Mouse (Mus musculus): ENCODE measurements at regions not wholly inside any gene's neighbourhood (a gene's known extent, or its start where the extent isn't known, plus 50 kb on each side); places are given as distances from the start of the nearest gene placed in this dataset.

GRCm38 (mm10) chr2:53488301-53488700 is 296.8 kb downstream of the Arl6ip6 start:
- no peaks in the 10 kb centered on the region for H3K79me3 ChIP-seq (ENCODE audit: low read depth)
- no peaks in the 10 kb centered on the region for H3K36me3 ChIP-seq (ENCODE audit: control insufficient read depth, insufficient read depth)
- no peak overlapping the region for H3ac ChIP-seq (ENCODE audit: control insufficient read depth, insufficient read length, low read depth)
- H3K79me2 ChIP-seq (ENCODE audit: control insufficient read depth, insufficient read depth): no peaks in the 10 kb centered on the region
- no peak overlapping the region for H3K4me3 ChIP-seq (ENCODE audit: insufficient read depth, poor library complexity, severe bottlenecking)
- no peak for TF ChIP-seq MAX (IDR thresholded peaks at IDR 0.05)
- no peaks in the 10 kb centered on the region for H3K27me3 ChIP-seq (ENCODE audit: control insufficient read depth, insufficient read depth, insufficient read length)

GRCm38 (mm10) chr2:53490805-53491585 is 299.5 kb downstream of the Arl6ip6 start:
- Histone ChIP-seq H3ac (ENCODE audit: control insufficient read depth, insufficient read length, low read depth) (no peak overlapping the region), H3K79me3 (ENCODE audit: low read depth) (no peaks in the 10 kb centered on the region), H3K79me2 (ENCODE audit: control insufficient read depth, insufficient read depth) (no peaks in the 10 kb centered on the region), H3K4me3 (ENCODE audit: insufficient read depth, poor library complexity, severe bottlenecking) (no peak overlapping the region), H3K36me3 (ENCODE audit: control insufficient read depth, insufficient read depth) (no peaks in the 10 kb centered on the region), H3K27me3 (ENCODE audit: control insufficient read depth, insufficient read depth, insufficient read length) (no peaks in the 10 kb centered on the region)
- TF ChIP-seq MYOG (IDR thresholded peaks at IDR 0.05; ENCODE audit: control insufficient read depth, extremely low read depth, insufficient read length) (no peak), MYOD1 (IDR thresholded peaks at IDR 0.05; ENCODE audit: control insufficient read depth, insufficient read length, low read depth) (no peak), MAX (IDR thresholded peaks at IDR 0.05) (no peak), CTCF (IDR thresholded peaks at IDR 0.05; ENCODE audit: control insufficient read depth, insufficient read depth, insufficient read length) (no peak), FOSL1 (IDR thresholded peaks at IDR 0.05; ENCODE audit: insufficient read depth, low read length, poor library complexity, severe bottlenecking) (no peak), USF1 (IDR thresholded peaks at IDR 0.05; ENCODE audit: low read depth) (no peak), CEBPB (IDR thresholded peaks at IDR 0.05; ENCODE audit: low read depth) (no peak)

GRCm38 (mm10) chr2:53492788-53493187 is 301.3 kb downstream of the Arl6ip6 start:
- H3K4me3 ChIP-seq (ENCODE audit: insufficient read depth, poor library complexity, severe bottlenecking): no peak overlapping the region
- no peaks in the 10 kb centered on the region for H3K79me3 ChIP-seq (ENCODE audit: low read depth)
- no peaks in the 10 kb centered on the region for H3K27me3 ChIP-seq (ENCODE audit: control insufficient read depth, insufficient read depth, insufficient read length)
- TF ChIP-seq CEBPB (IDR thresholded peaks at IDR 0.05; ENCODE audit: low read depth) (no peak), MAX (IDR thresholded peaks at IDR 0.05) (no peak), FOSL1 (IDR thresholded peaks at IDR 0.05; ENCODE audit: insufficient read depth, low read length, poor library complexity, severe bottlenecking) (no peak), CTCF (IDR thresholded peaks at IDR 0.05; ENCODE audit: control insufficient read depth, insufficient read depth, insufficient read length) (no peak), USF1 (IDR thresholded peaks at IDR 0.05; ENCODE audit: low read depth) (no peak), MYOG (IDR thresholded peaks at IDR 0.05; ENCODE audit: control insufficient read depth, extremely low read depth, insufficient read length) (no peak)
- no peaks in the 10 kb centered on the region for H3K36me3 ChIP-seq (ENCODE audit: control insufficient read depth, insufficient read depth)
- H3ac ChIP-seq (ENCODE audit: control insufficient read depth, insufficient read length, low read depth): no peak overlapping the region
- H3K79me2 ChIP-seq (ENCODE audit: control insufficient read depth, insufficient read depth): no peaks in the 10 kb centered on the region

GRCm38 (mm10) chr2:53501657-53502274 is 310.2 kb downstream of the Arl6ip6 start:
- Histone ChIP-seq H3K4me3 (ENCODE audit: insufficient read depth, poor library complexity, severe bottlenecking) (no peak overlapping the region), H3ac (ENCODE audit: control insufficient read depth, insufficient read length, low read depth) (no peak overlapping the region), H3K36me3 (ENCODE audit: control insufficient read depth, insufficient read depth) (no peaks in the 10 kb centered on the region), H3K27me3 (ENCODE audit: control insufficient read depth, insufficient read depth, insufficient read length) (no peaks in the 10 kb centered on the region), H3K79me2 (ENCODE audit: control insufficient read depth, insufficient read depth) (no peaks in the 10 kb centered on the region), H3K79me3 (ENCODE audit: low read depth) (no peaks in the 10 kb centered on the region)
- TF ChIP-seq FOSL1 (IDR thresholded peaks at IDR 0.05; ENCODE audit: insufficient read depth, low read length, poor library complexity, severe bottlenecking) (no peak), USF1 (IDR thresholded peaks at IDR 0.05; ENCODE audit: low read depth) (no peak), MYOD1 (IDR thresholded peaks at IDR 0.05; ENCODE audit: control insufficient read depth, insufficient read length, low read depth) (no peak), CEBPB (IDR thresholded peaks at IDR 0.05; ENCODE audit: low read depth) (no peak), MYOG (IDR thresholded peaks at IDR 0.05; ENCODE audit: control insufficient read depth, extremely low read depth, insufficient read length) (no peak), CTCF (IDR thresholded peaks at IDR 0.05; ENCODE audit: control insufficient read depth, insufficient read depth, insufficient read length) (no peak), MAX (IDR thresholded peaks at IDR 0.05) (no peak)

GRCm38 (mm10) chr2:53502275-53502667 is 310.7 kb downstream of the Arl6ip6 start:
- H3K4me3 ChIP-seq (ENCODE audit: insufficient read depth, poor library complexity, severe bottlenecking): no peak overlapping the region
- no peaks in the 10 kb centered on the region for H3K27me3 ChIP-seq (ENCODE audit: control insufficient read depth, insufficient read depth, insufficient read length)
- H3ac ChIP-seq (ENCODE audit: control insufficient read depth, insufficient read length, low read depth): no peak overlapping the region
- no peaks in the 10 kb centered on the region for H3K79me2 ChIP-seq (ENCODE audit: control insufficient read depth, insufficient read depth)
- TF ChIP-seq MYOG (IDR thresholded peaks at IDR 0.05; ENCODE audit: control insufficient read depth, extremely low read depth, insufficient read length) (no peak), FOSL1 (IDR thresholded peaks at IDR 0.05; ENCODE audit: insufficient read depth, low read length, poor library complexity, severe bottlenecking) (no peak), CTCF (IDR thresholded peaks at IDR 0.05; ENCODE audit: control insufficient read depth, insufficient read depth, insufficient read length) (no peak), MYOD1 (IDR thresholded peaks at IDR 0.05; ENCODE audit: control insufficient read depth, insufficient read length, low read depth) (no peak), MAX (IDR thresholded peaks at IDR 0.05) (no peak), USF1 (IDR thresholded peaks at IDR 0.05; ENCODE audit: low read depth) (no peak), CEBPB (IDR thresholded peaks at IDR 0.05; ENCODE audit: low read depth) (no peak)
- H3K79me3 ChIP-seq (ENCODE audit: low read depth): no peaks in the 10 kb centered on the region
- H3K36me3 ChIP-seq (ENCODE audit: control insufficient read depth, insufficient read depth): no peaks in the 10 kb centered on the region

GRCm38 (mm10) chr2:53542097-53542496 is 350.6 kb downstream of the Arl6ip6 start:
- Histone ChIP-seq H3K79me3 (ENCODE audit: low read depth) (no peaks in the 10 kb centered on the region), H3K4me3 (ENCODE audit: insufficient read depth, poor library complexity, severe bottlenecking) (no peak overlapping the region), H3K79me2 (ENCODE audit: control insufficient read depth, insufficient read depth) (no peaks in the 10 kb centered on the region), H3ac (ENCODE audit: control insufficient read depth, insufficient read length, low read depth) (no peak overlapping the region), H3K27me3 (ENCODE audit: control insufficient read depth, insufficient read depth, insufficient read length) (no peaks in the 10 kb centered on the region), H3K36me3 (ENCODE audit: control insufficient read depth, insufficient read depth) (no peaks in the 10 kb centered on the region)
- TF ChIP-seq USF1 (IDR thresholded peaks at IDR 0.05; ENCODE audit: low read depth) (no peak), FOSL1 (IDR thresholded peaks at IDR 0.05; ENCODE audit: insufficient read depth, low read length, poor library complexity, severe bottlenecking) (no peak), CTCF (IDR thresholded peaks at IDR 0.05; ENCODE audit: control insufficient read depth, insufficient read depth, insufficient read length) (no peak), CEBPB (IDR thresholded peaks at IDR 0.05; ENCODE audit: low read depth) (no peak), MAX (IDR thresholded peaks at IDR 0.05) (no peak), MYOD1 (IDR thresholded peaks at IDR 0.05; ENCODE audit: control insufficient read depth, insufficient read length, low read depth) (no peak), MYOG (IDR thresholded peaks at IDR 0.05; ENCODE audit: control insufficient read depth, extremely low read depth, insufficient read length) (no peak)

Measured in C2C12 (cell line).